Mouse (Mus musculus) lung, postnatal 10 days (tissue): ENCODE results near the gene Zic5.

Experiments used
- DNase-seq: peaks from one replicate; pipeline ENCODE4 v3.0.0; 2021

Zic5 gene

DNA sequence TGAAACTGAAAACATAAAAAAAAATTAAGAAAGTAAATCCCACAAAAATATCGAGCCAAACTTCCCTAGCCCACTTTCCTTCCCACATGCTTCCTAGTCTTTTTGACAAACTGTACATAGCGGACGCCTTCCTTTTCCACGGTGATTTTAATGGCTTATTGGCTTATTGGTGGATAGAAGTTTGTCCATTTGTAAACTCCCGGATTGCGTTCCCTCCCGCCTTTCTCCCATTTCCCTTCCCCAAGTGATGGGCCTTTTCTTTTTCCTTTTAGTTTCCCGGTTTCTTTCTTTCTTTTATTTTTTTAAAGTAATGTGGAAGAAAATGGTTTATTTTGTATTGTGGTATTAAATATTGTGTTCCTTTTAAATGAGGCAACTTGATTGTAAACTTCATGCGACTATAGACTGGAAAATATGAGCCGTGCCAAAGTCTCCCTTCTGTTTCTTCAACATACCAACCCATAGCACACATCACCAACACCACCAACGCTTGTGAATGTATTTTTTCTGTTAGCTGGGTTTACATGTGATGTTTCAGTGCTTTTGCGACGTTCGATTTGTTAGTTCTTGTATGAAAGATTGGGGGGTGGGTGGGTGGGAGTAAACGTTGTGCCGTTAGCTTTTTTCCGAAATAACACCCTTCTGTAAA lies 14.1 kb upstream of the Zic5 start:
- DNase-seq, result no peak

DNA sequence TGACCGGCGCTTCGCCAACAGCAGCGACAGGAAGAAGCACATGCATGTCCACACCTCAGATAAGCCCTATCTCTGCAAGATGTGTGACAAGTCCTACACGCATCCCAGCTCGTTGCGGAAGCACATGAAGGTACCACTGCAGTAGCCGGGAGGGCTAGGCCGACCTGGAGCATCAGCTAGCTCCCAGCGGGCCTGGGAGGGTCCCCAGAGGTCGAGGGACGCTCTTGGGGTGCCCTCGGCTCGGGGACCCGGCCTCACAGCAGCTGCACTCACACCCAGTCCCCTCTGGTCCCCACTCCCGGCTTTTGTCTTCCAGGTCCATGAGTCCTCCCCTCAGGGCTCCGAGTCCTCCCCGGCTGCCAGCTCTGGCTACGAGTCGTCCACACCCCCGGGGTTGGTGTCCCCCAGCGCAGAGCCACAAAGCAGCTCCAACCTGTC lies 13.1 kb upstream of the Zic5 start:
- no peak for DNase-seq

DNA sequence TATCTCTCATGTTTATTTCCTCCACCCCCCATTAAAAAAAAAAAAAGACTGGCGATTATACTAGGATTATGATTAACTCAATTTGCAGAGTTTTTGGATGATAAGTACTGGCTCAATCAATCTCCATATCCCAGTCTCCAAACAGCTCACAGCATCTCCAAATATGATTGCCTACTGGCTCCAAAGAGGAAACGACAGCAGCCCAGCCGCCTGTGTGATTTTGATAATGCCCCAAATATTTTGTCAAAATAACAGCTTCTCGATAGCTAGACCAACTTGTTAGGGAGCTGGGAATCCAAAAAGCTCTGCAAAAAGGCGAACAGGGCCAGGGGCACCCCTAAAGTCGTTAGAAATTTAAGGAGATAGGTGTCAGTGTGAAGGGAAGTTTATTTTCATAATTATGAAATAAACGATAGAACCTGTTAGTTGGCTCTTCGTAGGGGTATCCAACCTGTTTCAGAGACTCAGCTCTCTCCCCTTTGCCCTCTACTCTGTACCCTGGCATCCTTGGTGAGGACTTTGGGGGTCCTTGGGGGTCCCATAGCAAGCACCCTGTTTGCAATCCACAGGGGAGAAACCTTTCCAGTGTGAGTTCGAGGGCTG lies 12.6 kb upstream of the Zic5 start:
- no peak for DNase-seq

DNA sequence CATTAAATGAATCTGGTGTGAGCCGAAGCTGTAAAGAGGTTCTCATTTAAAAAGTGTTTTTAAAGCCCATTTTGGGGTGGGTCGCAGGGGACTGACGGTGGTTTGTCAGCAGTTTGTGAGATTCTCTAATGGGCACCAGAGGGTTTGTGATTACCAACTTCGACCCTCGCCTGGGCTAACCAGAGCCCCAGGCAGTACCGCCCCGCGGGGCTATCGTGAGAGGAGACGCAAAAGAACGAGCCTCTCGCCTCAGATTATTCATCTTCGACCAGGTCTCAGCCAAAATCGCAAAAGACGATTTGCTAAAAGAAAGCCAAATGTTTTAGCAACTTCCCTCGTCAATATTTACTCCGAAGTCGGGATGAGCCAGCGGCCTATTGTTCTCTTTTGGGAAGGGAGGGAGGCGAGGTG lies 11.8 kb upstream of the Zic5 start:
- no peak for DNase-seq

DNA sequence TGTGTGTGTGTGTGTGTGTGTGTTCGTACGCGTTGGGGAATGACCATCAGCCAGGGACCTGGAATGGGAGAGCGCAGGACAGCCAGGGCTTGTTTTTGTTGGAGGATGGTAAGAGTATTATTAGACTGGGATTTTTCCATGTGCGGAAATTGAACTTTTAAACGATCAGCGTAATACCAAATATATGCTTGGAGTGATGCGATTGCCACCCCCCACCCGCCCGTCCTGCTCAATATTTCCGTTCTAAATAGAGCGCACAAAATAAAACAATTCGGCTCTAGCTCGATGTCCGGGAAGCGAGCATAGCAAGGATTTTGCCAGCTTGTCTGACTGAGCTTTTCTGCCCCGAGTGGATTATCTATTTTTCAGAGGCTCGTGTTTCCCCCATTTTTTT lies 11.3 kb upstream of the Zic5 start:
- DNase-seq, result no peak

DNA sequence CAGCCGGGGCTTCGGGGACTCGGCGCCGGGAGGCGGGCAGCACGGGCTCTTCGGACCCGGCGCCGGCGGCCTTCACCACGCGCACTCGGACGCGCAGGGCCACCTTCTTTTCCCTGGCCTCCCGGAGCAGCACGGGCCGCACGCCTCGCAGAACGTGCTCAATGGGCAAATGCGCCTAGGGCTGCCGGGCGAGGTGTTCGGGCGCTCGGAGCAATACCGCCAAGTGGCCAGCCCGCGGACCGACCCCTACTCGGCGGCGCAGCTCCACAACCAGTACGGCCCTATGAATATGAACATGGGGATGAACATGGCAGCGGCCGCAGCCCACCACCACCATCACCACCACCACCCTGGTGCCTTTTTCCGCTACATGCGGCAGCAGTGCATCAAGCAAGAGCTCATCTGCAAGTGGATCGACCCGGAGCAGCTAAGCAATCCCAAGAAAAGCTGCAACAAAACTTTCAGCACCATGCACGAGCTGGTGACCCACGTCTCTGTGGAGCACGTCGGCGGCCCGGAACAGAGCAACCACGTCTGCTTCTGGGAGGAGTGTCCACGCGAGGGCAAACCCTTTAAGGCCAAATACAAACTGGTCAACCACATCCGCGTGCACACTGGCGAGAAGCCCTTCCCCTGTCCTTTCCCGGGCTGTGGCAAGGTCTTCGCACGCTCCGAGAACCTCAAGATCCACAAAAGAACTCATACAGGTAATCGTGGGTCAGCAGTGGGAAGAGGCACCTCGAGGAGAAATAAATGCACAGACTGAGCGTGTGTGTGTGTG lies 10.8 kb upstream of the Zic5 start:
- DNase-seq, result no peak

DNA sequence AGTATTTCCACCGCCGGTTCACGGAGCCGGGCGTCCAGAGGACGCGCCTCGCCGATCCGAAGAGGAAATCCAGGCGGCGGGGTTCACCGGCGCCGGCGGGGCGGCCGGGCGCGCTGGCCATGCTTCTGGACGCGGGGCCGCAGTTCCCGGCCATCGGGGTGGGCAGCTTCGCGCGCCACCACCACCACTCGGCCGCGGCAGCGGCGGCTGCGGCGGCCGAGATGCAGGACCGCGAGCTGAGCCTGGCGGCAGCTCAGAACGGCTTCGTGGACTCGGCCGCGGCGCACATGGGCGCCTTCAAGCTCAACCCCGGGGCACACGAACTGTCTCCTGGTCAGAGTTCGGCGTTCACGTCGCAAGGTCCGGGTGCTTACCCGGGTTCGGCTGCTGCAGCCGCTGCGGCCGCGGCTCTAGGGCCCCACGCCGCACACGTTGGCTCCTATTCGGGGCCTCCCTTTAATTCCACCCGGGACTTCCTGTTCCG lies 10.1 kb upstream of the Zic5 start:
- DNase-seq, result no peak

DNA sequence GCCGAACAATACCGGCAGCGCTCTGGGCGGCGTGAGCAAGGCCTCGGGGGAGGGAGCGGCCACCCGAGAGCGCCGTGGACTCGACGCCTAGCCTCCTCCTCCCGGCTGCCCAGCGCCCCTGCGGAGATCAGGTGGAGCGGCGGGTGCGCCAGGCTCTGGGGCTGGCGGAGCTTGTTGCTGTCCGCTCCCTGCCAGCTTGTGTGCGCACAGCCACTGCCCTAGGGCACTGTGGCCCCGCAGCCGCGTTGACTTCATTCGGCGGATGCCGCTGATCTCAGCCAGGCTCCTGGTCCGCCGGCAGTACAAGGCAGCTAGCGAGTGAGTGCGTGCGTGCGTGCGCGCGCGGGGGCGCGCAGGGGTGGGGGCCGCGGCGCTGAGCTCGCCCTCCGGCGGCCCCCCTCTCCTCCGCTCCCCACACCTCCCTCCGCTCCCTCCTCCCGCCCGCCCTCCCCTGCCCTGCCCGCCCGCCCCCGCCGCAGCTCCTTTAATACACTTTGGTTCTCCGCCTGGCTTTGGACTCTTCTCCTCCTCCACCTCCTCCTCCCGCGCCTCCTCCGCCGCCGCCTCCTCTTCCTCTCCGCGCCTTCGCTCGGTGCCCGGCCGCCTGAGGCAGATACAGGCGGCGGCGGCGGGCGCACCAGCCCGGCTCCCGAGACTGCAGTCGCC lies 9.5 kb upstream of the Zic5 start, which contains the start of gene Zic2:
Gene Zic2 (plus strand): TSS at position 545 of the 666 bp plus-strand sequence.
- no peak for DNase-seq

DNA sequence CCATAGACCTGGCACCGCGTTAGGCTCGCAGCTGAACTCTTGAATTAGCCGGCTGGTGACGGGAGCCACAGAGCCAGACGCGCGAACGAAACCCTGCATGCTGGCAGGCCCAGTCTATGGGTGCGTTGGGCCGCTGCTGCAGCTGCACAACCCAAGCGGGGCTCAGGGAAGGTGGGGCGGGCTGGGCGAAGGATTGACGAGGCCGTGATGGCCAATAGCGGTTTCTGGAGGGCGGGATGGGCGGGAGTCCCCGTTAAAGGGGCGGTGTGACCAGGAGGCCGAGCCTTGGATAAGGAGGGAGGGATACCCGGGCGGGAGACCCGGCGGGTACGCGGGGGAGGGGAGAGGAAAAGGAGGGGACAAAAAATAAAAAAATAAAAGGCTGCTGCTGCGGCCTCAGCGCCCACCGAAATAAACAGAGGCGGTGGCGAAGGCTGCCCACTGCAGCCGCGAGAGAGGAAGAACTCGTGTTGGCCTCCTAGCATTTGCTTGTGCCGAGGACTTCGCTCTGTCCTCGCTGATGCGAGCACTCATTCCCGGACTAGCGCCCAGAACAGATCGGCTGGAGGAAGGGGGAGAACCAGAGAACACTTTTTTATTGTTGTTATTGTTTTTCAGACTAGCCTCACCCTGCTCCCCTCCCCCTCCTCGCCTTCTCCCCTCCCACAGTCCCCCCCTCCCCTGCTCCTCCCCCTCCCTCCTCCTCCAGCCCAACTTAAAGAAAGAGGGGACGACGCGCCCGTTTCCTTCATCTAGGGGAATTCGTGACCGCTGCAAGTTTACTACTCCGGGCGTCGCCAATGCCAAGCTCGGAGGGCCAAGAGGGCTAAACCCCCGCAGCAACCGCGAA lies 8.8 kb upstream of the Zic5 start:
- DNase-seq, result no peak

DNA sequence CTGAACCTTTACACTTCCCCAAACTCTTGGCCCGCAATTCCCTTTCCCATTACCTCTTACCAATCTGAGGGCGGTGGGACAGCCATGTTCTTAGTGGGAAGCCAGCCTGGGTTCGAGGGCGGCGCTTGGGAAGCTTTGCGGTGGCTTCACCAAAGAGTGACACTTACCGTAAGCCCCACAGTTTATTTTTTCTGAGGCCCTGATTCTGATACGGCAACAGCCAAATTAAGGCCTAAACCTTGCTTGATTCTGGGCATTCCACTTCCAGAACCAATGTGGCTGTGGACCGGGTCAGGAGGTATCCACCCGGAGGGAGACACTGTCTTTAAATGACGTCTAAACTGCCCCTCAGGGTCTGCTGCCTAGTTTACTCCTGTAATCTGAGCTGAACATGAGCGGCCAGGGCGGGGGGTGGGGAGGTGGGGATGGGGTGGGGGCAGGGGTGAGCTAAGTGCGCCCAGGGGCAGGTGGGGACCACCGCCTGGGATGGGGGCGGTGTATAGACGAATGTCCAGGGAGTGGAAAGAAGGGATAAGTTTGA lies 7.8 kb upstream of the Zic5 start:
- DNase-seq, result no peak

DNA sequence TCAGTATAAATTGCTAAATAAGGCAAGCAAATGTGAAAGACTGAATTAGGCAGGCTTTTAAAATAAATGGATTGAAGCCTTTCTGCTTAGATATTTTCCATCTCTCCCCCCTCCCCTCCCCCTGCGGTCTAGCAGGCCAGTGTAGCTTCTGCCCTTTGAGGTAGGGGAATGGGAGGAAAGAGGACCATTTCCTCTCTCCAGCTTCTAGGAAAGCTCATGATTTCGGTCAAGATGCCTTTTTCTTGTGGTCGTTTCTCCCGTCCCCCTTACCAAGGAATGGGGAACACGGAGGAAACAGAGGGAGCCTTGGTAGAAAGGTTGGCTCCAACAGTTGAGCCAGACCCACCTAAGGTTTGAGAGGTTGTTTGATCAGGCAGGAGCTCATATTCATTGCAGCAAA lies 7.2 kb upstream of the Zic5 start:
- DNase-seq, result no peak

DNA sequence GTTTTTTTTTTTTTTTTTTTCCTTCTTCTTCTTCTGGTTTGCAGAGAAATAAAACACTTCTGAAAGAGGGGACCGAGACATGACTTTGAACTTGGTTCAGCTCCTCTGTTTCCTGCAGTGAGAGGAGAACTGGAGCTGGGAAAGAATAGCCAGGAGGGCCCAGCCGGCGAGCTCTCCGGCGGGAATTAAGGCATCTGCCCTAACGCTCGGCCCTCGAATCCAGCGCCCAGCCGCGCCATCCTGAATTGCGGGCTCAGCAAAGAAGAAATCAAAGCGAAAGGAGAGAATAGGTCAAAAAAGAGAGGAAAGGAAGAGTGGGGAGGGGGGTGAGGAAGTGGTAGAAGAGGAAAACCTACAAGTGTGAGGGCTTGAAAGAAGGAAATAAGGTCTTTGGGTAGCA lies 6.7 kb upstream of the Zic5 start:
- no peak for DNase-seq

DNA sequence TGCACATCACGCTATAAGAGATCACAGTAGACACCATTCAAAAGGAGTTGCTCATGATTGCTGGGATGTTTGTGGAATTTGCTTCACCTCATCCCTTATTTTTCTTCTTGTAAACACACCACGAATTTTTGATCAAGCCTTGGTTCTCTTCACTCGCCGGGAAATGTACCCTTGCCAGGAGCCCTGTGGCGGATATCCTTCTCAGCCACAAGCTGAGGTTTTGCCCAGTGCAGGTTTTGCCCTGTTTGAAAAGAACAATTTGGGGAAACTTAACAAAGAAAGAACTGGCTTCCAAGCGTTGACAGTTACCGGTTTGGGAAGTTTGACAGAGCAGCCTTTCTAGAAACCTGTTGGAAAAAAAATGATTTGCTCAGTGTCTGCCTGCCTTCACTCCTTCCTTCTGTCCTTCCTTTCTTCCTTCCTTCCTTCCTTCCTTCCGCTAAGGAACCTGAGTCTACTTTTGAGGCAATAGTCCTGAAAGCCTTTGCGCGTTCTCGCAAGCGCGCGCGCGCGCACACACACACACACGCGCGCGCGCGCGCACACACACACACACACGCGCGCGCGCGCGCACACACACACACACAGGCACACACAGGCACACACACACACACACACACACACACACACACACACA lies 6.1 kb upstream of the Zic5 start:
- no peak for DNase-seq

DNA sequence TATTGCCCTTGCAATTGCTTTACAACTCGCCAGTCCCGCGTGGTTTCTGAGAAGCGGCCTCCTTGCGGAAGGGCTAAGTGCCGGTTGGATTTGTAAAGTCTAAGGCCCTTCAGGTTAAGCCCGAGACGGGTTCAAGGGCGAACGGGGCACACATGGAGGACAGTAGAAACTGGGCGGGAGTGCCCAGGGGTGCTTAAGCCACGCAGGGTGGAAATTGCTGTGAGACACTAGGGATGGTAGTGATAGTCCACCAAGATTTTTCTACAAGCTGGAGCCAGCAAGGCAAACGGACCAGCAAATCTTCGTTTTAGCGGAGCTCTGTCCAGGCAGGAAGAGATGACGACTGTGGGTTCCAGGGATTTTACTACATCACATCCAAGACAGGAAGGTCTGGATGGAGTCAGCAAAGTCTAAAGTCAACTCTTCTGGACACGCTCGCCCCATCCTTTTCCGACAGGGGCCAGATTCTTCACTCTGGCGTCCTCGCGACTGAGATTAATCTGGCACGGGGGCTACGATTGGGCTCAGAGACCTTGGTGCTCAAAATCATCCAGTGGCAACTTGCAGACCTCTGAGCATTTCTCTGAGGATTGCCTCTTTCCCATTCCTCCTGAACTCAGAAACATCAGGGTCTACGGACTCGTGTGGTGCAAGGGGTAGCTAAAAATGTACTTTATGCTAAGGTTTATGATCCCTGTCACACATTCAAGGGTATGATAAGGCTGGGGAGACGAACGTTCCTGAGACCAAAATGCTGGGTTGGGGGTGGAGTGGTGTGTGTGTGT lies 3.7 kb upstream of the Zic5 start:
- no peak for DNase-seq

DNA sequence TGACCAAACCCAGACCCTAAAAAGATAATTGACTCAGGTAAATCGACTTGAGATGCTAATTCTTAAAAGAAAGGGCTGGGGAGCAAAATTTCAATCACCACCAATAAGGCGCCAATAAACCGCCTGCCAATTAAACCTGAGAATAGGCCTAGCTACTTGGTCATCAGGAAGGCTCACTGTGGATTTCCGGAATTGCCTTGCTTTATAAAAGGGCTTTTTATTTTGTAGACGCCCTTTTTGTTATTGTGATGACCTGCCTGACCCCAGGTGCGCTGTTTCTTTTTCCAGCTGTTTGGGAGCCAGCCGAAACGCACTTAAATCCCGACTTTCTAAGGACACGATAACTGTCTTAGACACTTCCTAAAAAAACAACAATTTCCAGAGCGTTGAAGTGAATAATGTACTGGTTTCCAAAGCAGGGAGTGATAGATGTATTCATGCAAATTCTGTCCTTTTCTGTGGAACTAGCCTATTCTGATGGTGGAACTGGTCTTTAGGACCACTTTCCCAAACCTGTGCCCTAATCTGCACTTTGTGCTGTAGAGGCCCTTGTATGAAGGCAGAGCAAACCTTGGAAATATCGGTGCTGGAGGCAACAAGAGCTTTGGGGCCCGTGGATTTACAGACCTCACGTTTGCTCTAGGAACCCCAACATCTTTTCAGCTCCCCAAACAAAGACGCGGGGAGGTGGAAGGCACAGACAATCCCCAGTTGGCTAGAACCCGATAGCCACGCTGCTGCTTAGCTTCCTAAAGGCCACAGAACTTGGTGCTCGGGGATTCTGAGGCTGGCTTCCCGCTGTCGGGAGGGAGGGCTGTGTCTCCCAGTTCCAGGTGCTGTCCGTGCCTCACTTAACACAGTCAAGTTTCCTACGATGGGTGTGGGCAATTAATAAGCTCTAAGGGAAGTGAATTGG lies 2.7 kb upstream of the Zic5 start:
- DNase-seq, result no peak

DNA sequence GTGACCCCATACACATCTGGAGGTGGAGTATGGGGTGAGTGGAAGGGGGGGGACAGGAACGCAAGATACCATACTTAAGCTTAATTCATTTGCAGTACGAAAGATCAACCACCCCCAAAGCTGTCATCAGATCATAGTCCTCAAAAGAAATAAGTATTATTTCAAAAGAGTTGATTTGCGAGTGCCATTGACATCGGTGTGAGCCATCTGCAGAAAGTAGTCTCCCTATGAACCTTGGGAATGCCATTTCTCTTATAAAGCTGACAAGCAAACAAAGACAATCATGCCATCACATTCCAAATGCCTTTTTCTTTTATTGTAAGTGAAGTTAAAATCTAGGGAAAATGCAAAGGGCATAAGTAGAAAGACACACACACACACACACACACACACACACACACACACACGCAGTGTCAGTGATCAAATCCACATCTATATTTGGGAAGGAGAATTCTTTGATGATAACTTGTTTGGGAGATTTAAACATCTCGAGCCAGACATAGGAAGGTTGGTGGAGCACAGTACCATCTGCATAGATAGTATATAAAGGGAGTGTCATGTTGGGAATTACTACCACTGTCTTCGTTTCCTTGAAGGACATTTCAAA lies 1.4 kb upstream of the Zic5 start:
- DNase-seq, result no peak

DNA sequence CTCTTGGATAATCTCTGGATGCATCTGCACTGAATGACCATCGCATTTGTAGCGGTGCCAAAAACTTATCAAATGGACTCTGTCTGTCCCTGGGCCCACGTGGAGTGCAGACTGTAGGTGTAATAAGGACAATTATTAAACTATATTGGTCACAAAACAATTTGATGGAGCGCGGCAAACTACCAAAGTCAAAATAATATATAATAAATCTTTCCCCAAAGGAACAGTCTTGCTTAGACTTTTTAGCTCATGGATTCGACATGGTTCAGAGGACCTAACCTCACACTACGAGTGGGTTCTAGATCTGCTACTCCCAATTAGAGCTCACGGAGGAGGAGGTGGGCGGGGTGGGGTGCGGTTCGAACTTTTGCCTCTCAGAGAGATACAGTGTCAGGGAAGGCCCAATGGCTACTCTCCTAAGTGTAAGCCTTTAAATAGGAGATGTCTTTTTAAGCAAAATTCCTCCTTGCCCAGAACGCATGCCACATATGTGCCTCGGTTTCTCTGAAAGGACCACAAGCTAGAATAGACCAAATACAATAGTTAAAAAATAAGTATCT lies 534 bp upstream of the Zic5 start:
- no peak for DNase-seq

DNA sequence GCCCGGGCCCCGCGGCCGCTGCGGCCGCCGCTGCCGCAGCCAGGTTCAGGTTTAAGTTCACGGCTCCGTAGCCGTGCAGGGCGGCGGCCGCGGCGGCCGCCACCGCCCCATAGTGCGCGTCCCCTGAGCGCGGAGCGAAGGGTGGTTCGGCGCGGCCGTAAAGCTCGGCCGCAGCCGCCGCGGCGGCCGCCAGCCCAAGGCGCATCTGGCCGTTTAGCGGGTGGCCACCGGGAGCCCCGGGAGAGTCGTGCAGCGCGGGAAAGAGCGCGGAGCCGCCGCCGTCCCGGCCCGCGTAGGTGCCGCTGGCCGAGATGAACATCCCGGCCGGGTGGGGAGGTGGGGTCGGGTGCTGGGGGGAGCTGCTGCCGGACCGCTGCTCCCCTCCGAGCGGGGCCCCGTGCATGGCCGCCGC lies 1.1 kb downstream of the Zic5 start:
- no peak for DNase-seq
